Mouse (Mus musculus): ENCODE measurements around the gene Klhl40. TPM values are rescaled to one million over a fixed set of nuclear protein-coding genes. Genes with fewer than 3 reads are reported as not detected.

The Klhl40 gene
- total and polyA plus RNA-seq, 2 experiments from 2014 or later, result 2.1 to 2.4 TPM

DNA sequence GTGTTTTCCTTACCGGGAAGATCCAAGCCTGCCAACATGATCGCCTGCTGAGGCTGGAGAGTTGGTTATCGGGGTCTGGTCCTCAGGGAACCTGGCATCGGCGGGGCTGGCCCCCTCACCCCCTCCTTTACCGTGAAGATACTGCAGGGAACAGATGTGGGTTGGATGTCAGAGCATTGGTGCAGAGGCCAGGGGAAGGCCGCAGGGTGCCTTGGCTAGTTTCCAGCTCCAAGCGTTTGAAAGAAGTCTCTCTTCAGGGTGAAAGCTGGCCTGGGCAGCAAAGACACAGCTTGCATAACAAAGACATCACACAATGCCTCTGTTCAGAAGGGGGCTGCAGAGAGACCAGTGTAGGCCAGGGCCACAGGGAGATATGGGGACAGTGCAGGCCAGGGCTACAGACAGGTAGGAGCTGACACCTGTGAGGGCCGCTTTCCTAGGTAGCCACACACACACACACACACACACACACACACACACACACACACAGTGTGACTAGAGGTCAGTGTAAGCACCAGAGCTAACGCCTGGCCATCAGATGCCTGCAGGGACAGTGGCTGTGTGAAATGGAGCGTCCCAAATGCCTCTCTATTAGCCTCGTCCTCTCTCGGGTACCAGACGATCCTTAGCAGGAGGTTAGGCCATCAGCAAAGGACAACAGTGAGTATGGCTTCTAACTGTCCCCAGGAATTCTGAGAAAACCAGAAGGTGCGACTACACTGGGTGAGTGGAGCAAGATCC, 32.8 kb downstream of the Klhl40 start:
- H3K27me3 ChIP-seq (ENCODE audit: insufficient read depth, low read length), result no peaks in the 10 kb centered on the region
- peaks cover 16% of the 10 kb centered on the region for H3K4me1 ChIP-seq (ENCODE audit: insufficient read depth, low read length)
- H3K9ac ChIP-seq (replicated peaks; ENCODE audit: low read length), result 0 out of 2 replicates have a peak overlapping the region, but pooled peaks have one; percentile 13
- 0 out of 2 replicates have a peak overlapping the region, but pooled peaks have one; percentile 21 for H3K4me2 ChIP-seq (ENCODE audit: low read depth, low read length)
- peak; percentile 78 for DNase-seq (ENCODE audit: low spot score)
- peak overlapping the region; percentile 54; the same call in 1 of the 2 replicates for H3K27ac ChIP-seq
- 11% methylated on average over 15 of the region's 15 CpGs for WGBS
- no peak; the same call in 1 of the 2 replicates for TF ChIP-seq CTCF (IDR thresholded peaks at IDR 0.05; ENCODE audit: low read depth)
- peak; percentile 75 for ATAC-seq
- H3K9me3 ChIP-seq (ENCODE audit: low read length), result no peaks in the 10 kb centered on the region
- no peaks in the 10 kb centered on the region for H3K36me3 ChIP-seq (ENCODE audit: insufficient read depth, low read length)
- no peak overlapping the region for H3K4me3 ChIP-seq (ENCODE audit: low read length)

DNA sequence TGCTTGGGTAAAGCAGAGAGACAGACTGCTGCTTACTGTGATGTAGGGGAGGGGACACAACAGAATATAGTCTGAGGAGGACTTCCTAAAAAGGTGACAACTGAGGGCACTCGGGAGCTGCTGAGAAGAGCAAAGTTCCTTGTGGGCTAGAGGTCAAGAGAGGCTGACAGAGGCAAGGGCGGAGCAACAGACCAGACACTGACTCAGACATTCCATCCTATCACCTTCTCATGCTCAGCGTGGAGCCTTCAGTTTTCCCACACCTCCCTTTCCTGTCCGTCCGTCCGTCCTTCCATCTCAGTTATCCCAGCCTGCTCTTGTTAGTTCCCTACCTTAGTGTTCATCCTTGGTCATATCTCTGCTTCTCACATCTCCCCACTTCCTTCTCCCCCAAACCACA, 37.8 kb downstream of the Klhl40 start:
- Histone ChIP-seq H3K27me3 (ENCODE audit: insufficient read depth, low read length) (no peaks in the 10 kb centered on the region), H3K9ac (replicated peaks; ENCODE audit: low read length) (no peak overlapping the region), H3K27ac (no peak overlapping the region), H3K4me1 (ENCODE audit: insufficient read depth, low read length) (peaks cover 16% of the 10 kb centered on the region), H3K4me3 (ENCODE audit: low read length) (no peak overlapping the region), H3K36me3 (ENCODE audit: insufficient read depth, low read length) (no peaks in the 10 kb centered on the region), H3K4me2 (ENCODE audit: low read depth, low read length) (no peak overlapping the region), H3K9me3 (ENCODE audit: low read length) (no peaks in the 10 kb centered on the region)
- DNase-seq (ENCODE audit: low spot score), result no peak
- no peak for TF ChIP-seq CTCF (IDR thresholded peaks at IDR 0.05; ENCODE audit: low read depth)
- no peak for ATAC-seq
- 87% methylated on average over 6 of the region's 6 CpGs for WGBS

DNA sequence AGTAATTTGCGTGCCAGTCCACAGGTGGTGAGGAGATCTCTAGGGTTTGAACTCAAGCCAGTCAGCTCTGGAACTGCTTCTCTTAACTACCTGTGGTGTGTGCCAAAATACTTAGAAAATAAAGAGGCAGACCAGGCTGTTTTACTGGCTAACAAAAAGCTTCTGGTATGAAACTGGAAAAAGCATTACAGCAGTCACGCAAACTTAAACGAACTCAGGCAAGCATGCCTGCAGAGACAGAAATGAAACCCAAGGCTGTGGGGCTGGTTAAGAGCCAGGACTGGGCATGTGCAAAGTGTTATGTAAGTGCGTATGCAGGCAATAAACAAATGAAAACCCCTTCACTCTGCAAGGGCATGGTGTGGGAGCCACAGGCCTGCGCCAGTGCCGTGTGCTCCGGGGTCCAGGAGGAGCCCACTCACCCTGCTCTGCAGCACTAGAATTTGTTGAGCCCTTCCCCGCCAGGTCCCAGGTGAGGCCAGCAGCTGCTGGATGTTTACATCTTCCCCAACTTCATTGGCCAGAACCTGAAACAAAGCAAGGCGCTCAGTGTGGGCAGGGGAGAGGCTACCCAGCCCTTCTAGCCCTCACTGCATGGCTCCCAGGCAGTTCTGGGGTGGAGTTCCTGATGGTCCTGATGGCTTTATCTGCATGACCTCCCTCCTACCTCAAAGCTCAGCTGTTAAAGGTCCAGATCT, 41.8 kb downstream of the Klhl40 start:
- 64% methylated on average over 9 of the region's 9 CpGs for WGBS
- ATAC-seq (no peak), DNase-seq (ENCODE audit: low spot score) (peak; percentile 30)
- Histone ChIP-seq H3K4me3 (ENCODE audit: low read length) (no peak overlapping the region), H3K27me3 (ENCODE audit: insufficient read depth, low read length) (no peaks in the 10 kb centered on the region), H3K4me2 (ENCODE audit: low read depth, low read length) (no peak overlapping the region), H3K9ac (replicated peaks; ENCODE audit: low read length) (no peak overlapping the region), H3K4me1 (ENCODE audit: insufficient read depth, low read length) (peaks cover 23% of the 10 kb centered on the region; the same call in 1 of the 2 replicates), H3K9me3 (ENCODE audit: low read length) (no peaks in the 10 kb centered on the region), H3K36me3 (ENCODE audit: insufficient read depth, low read length) (no peaks in the 10 kb centered on the region), H3K27ac (peak overlapping the region; percentile 82)
- no peak for TF ChIP-seq CTCF (IDR thresholded peaks at IDR 0.05; ENCODE audit: low read depth)

DNA sequence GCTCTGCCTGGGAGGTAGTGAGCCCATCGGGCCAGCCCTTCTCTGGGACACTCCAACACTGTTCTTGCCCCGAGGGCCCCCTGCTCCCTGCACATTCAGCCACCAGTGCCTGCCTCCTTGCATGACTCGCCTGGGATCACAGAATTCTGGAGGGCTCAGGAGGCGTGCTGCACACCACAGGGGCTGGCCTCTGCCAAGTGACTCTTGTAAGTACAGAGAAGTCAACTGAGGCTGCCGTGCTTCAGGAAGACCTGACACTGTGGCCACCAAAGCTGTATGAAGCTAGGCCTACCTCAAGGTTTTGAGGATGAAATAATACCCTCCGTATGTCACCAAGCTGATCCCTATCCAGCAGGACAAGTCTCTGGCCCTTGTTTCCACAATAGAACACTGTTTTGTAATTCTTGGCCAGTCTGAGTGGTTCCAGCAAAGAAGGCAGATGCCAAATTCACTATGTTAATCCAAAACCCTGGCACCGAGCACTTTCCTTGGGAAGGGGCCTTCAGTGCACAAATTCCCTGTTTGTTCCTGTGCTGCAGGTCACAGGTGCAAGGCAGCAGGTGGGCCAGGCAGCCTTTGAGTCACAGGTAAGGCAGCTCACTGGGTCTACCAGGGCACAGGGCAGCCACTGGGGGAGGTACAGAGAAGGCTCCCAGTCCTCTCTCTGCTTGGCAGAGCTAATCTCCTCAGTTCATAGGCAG, 42.5 kb downstream of the Klhl40 start:
- no peak overlapping the region for H3K4me2 ChIP-seq (ENCODE audit: low read depth, low read length)
- H3K27me3 ChIP-seq (ENCODE audit: insufficient read depth, low read length), result no peaks in the 10 kb centered on the region
- peak overlapping the region; percentile 82 for H3K27ac ChIP-seq
- H3K9ac ChIP-seq (replicated peaks; ENCODE audit: low read length), result no peak overlapping the region
- TF ChIP-seq CTCF (IDR thresholded peaks at IDR 0.05; ENCODE audit: low read depth), result no peak; the same call in 1 of the 2 replicates
- H3K9me3 ChIP-seq (ENCODE audit: low read length), result no peaks in the 10 kb centered on the region
- H3K36me3 ChIP-seq (ENCODE audit: insufficient read depth, low read length), result no peaks in the 10 kb centered on the region
- peaks cover 23% of the 10 kb centered on the region; the same call in 1 of the 2 replicates for H3K4me1 ChIP-seq (ENCODE audit: insufficient read depth, low read length)
- DNase-seq (ENCODE audit: low spot score), result peak; percentile 70
- WGBS, result 31% methylated on average over 7 of the region's 7 CpGs
- H3K4me3 ChIP-seq (ENCODE audit: low read length), result no peak overlapping the region
- ATAC-seq, result peak; percentile 31

DNA sequence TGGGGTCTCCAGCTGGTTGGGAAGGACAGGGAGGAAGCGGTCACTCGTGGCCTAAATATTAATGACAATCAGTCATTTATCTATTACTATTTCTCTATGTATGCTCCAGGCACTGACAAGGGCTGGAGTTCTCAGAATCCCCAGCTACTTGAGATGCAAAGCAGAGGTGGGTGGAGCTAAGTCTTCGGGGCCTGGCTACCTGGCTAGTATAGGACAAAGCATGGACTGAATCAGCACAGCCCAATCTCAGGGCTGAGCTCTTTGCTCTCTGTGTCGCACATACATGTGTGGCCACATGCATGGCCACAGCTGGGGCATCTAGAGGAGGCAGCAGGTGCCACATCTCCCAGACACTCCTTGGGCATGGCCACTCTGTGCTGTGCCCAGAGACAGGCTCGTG, 43.4 kb downstream of the Klhl40 start:
- no peak for ATAC-seq
- H3K4me3 ChIP-seq (ENCODE audit: low read length), result no peak overlapping the region
- H3K36me3 ChIP-seq (ENCODE audit: insufficient read depth, low read length), result no peaks in the 10 kb centered on the region
- H3K4me2 ChIP-seq (ENCODE audit: low read depth, low read length), result no peak overlapping the region
- DNase-seq (ENCODE audit: low spot score), result no peak
- H3K9me3 ChIP-seq (ENCODE audit: low read length), result no peaks in the 10 kb centered on the region
- no peak overlapping the region for H3K27ac ChIP-seq
- 73% methylated on average over 5 of the region's 5 CpGs for WGBS
- H3K4me1 ChIP-seq (ENCODE audit: insufficient read depth, low read length), result peaks cover 23% of the 10 kb centered on the region; the same call in 1 of the 2 replicates
- H3K9ac ChIP-seq (replicated peaks; ENCODE audit: low read length), result no peak overlapping the region
- H3K27me3 ChIP-seq (ENCODE audit: insufficient read depth, low read length), result no peaks in the 10 kb centered on the region
- TF ChIP-seq CTCF (IDR thresholded peaks at IDR 0.05; ENCODE audit: low read depth), result no peak

DNA sequence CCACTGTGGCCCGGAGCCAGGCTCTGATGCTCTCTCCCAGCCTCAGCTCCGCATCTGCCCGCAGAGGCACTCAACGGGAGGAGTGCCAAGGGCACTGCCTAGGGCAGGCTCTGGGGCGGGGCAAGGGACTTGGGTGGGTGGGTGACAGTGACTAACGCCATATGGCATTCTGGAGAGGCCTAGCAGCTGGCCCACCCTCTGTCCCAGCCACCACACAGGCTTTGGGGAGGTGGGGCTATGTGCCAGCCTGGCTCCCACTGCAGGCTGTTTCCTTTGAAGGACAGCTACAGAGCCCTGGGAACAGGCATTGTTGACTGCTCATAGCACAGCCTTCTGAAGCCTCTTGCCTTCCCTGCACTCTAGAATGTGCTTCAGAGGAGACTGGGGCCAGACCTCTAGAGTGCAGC, 45.2 kb downstream of the Klhl40 start:
- TF ChIP-seq CTCF (IDR thresholded peaks at IDR 0.05; ENCODE audit: low read depth), result no peak
- H3K9ac ChIP-seq (replicated peaks; ENCODE audit: low read length), result no peak overlapping the region
- 26% methylated on average over 6 of the region's 6 CpGs for WGBS

More for the DNA sequence above, 45.2 kb downstream of the Klhl40 start:
- Histone ChIP-seq H3K27ac (peak overlapping the region; percentile 80), H3K36me3 (ENCODE audit: insufficient read depth, low read length) (no peaks in the 10 kb centered on the region), H3K4me2 (ENCODE audit: low read depth, low read length) (no peak overlapping the region), H3K27me3 (ENCODE audit: insufficient read depth, low read length) (no peaks in the 10 kb centered on the region), H3K4me3 (ENCODE audit: low read length) (no peak overlapping the region), H3K4me1 (ENCODE audit: insufficient read depth, low read length) (peaks cover 23% of the 10 kb centered on the region; the same call in 1 of the 2 replicates), H3K9me3 (ENCODE audit: low read length) (no peaks in the 10 kb centered on the region)
- ATAC-seq, result peak; percentile 78
- peak; percentile 80 for DNase-seq (ENCODE audit: low spot score)

Data from hindbrain, postnatal 0 days (tissue).